Mouse (Mus musculus) CD4-positive, CD25-positive, alpha-beta regulatory T cell, adult 2 months (primary cell): Measurements from ENCODE around the gene Fam168a.
A peak's percentile ranks its signal among the peaks of the same experiment; 100 is the strongest.

ENCODE experiments used
- DNase-seq: peaks from one replicate; pipeline ENCODE4 v3.0.0-alpha.2; 2012; ENCODE audit warnings: low read depth, low spot score

Fam168a gene

DNA sequence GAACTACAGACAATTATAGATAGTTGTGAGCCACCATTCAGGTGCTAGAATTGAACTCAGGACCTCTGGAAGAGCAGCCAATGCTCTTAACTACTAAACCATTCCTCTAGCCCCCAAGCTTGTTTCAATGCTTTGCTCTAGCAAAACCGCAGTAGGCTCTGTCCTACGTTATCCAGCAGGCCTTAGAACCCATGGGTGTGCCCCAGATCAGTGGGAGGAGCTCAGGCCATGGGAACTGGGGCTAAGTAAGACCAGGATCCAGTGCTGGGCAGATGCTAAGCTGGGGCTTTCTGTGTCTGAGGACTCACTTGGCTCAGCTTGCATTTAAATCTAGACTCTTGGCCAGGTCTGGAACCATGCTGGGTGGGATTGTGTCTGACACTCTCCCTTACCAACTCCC lies 161.1 kb downstream of the Fam168a start:
- no peak for DNase-seq

DNA sequence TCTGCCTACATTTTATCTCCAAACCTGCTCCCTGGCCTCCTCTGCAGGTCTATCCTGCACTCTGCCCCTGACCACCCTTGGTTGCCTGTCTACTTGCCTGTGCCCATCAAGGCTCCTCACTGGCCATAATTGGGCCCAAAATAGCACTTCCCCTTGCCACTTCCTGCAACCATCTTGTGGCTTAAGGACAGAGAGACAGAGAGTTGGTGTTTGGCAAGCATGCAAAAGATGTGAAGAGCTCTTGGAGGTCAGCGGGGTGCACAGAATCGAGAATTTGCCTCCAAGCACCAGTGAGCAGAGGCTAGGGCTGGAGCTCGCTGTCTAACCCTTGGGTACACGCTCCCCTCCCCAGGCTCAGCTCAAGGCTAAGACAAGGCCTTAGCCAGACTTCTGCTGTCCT lies 162.1 kb downstream of the Fam168a start:
- no peak for DNase-seq

DNA sequence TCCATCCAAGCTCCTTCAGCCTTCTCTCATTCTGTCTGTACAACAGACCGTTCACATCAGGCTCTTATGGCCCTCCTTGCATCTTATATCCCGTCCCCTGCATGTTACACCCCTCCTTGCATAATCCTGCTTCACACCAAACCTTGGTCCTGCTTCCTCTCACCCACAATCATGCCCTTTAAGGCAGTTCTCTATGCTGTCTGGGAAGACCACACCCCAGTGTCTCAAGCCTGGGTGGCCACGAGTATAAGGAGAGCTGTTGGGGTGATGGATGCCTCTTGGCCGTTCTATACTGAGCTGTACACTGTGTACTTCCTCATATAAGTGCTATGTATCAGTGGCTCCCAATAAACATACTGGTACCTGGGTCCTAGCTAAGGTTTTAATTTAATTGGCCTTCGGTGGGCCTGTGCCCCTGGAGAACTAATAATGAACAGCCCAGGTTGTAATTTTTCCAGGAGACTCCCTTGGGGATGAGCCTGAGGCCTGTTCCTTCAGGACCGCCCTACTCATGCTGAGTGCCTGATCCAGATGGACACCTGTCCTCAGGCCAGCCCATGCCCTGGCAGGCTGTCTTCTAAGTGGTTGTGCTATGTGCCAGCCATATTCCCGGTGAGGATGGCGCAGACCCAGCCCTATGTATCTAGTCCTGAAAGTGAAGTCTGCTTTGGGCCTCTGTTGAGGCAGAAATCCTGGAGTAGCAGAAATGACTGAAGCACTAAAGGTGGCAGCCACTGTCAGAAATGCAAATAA lies 163.6 kb downstream of the Fam168a start:
- no peak for DNase-seq

DNA sequence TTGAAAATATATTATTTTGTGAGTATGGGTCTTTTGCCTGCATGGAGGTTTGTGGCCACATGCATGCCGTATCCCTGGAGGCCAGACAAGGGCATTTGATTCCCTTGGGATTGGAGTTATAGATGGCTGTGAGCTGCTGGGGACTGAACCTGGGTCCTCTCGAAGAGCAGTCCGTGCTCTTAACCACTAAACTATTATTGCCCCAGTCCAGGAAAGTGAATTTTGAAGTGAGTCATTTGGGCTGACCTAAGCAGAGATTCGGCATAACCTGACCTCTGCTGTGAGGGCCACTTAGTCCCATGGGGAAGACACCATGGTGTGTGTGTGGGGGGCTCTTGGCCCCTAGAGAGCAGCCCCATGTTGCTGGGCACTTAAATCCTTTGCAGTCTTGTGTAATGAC lies 164.9 kb downstream of the Fam168a start:
- no peak for DNase-seq

DNA sequence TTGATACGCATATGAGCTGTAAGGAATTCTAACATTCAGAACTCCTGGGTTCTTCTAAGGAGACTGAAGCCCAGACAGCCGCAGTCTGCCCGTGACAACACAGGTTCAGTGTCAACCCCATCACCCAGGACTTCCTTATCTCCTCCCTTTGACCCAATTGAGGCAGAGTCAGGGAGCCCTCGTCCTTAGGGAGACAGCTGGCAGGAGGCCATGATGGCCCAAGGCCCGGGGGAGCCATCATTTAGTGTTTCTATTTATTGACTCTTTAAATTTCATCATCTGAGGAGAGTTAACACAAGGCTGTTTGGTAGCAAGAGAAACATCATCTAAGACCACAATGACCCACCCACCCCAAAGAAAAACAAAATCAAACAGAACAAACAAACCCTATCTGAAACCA lies 165.5 kb downstream of the Fam168a start:
- no peak for DNase-seq

DNA sequence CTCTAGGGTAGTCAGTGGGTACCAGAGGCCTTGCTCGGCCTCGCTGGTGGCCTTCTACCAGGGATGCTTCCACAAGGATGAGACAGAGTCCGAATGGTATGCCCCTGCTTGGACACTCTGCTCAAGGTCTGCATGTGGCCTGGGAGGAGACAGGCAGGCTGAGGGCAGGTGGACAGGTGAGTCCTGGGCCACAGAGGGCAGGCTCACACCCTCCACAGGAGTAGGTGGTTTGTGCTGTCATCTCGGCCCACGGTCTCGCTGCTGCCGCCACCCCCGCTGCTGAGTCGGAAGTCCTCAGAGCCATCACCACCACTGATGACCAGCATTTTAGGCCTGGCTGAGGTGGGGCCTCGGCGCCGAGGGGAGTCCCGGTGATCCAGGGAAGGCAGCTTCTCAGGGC lies 166.8 kb downstream of the Fam168a start:
- no peak for DNase-seq

DNA sequence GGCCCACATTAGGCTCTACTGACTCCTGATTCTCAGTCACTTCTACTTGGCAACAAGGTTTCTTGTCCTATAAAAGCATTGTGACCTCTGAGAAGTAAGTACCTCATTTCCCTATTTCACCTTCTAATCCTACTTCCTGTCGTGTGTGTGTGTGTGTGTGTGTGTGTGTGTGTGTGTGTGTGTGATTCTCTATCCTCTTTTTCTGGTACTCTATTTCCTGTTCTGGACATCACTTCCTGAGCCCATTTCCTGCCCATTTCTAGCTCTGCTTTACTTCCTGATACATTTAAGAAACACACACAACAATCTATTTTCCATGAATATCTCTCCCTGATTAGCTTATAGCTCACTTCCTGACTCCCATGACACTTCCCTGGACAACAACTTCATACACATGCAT lies 169.4 kb downstream of the Fam168a start:
- no peak for DNase-seq

DNA sequence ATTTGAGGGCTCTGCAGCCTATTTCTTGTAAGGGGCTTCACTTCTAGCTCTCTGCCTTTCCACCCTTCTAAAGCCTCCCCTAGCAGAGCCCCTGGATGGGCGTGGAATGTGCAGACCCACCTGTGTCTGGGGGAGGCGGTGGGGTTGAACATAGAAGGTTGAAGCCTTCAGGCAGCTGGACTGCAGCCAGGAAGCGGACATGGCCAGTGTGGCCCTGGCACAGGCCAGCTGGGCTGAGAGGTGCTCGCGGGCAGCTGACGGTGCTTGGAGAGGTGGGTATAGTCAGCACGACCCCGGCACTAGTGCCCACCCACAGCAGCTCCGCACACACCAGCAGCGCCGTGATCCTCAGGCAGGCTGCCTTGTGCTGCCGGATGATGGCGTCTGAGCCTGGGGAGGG lies 169.9 kb downstream of the Fam168a start:
- no peak for DNase-seq

DNA sequence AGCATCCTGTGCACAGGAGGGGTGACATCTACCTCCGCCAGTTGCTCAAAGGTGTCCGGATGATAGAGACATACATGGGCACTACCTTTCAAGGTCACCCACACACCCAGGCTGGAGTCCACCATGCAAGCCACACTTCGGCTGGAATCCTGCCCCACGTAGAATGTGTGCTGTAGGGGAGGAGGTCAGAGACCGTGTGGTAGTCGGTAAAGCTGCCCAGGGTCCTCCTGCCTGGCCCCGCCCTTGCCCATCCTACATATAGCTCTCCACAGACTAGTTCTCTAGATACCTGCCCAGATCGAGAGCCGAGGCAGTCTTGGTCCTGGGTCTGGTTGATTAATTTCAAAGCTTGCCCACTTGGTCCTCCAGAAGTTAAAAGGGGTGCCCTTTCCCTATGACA lies 170.3 kb downstream of the Fam168a start:
- no peak for DNase-seq

DNA sequence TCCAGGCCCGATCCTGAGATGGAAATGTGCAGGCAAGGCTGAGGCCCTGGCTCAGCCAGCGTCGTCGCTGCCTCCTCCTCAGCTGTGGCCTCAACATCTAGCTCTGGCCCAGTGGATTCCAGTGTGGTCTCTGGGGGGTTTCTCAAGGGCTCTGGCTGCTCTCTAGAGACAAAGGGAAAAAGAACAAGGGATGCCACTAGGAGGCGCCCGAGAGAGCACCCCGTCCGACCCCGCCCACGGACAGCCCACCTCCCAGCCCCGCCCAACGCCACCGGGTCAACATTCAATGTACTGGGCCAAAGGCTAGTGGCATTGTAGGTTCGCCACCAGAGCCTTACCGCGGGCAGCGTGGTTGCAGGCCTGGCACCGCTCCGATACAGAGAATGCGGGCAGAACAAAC lies 173.2 kb downstream of the Fam168a start:
- peak; percentile 81 for DNase-seq

DNA sequence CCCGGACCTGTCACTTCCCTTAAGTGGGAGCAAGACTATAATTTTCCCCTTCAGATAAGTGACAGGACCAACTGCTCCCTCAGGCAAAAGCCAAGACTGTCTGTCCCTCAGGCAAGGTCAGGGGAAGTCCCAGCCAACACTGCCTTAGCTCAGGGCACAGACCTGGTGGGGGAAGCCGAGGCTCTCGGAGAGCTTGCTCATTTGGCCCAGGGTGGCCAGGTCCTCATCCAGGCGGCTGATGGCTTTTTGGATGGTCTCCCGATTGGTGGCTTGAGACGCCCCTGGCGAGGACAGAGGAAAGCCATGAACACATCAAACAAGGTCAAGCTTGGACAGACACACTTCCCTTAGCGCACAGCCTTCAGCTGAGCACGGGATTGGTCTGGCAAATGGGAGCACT lies 175.1 kb downstream of the Fam168a start:
- no peak for DNase-seq

DNA sequence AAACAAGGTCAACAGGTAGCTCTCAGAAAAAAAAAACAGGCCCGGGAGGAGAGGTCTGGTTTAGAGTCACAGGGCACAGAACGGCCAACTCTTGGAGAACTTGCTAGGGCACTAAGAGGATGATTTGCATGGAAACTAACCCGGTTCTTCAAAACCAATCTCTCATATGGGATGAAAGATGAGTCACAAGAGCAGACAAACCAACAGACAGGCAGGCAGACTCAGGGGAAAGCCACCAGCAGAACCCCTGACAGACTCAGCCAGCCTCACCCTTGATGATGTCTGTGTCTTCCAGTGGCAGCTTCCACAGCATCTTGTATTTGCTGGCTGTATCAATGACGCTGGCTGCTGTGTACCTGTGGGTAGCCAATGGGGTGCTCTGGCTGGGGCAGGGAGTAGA lies 175.5 kb downstream of the Fam168a start:
- no peak for DNase-seq

DNA sequence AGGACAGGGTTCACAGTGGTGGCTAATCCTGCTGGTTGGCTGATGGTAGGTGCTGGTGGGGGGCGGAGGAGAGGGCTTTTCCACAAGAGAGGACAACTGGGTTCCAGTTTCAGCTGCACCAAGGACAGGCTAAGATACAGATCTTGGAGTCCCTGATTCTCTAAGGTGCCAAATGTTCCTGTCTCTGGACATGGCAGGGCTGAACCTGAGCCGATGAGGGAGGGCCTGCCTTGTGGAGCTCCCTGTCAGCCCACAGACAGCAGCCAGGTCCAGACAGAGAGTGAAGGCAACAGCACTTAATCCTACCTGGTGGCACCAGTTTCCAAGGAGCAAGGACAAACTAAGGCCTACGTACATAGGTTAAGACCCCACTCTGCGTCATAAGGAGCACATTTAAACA lies 178.0 kb downstream of the Fam168a start:
- no peak for DNase-seq

DNA sequence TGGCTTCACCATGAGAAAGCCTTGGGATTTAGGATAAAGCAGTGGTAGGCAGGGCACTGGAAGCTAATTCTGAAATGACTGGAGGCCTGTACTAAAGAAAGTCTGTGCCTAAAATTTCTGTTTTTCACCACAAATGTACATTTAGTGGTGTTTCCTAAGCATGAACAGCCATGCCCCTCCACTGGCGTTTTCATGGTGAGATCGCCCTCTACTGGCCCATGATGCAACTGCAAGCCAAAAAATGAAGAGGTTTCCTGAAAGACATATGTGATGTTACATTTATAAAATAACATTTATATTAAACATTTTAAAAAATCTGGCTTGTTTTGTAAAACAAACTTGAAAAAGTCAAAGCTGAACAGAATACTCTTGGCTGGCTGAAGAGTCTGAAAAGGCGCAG lies 180.1 kb downstream of the Fam168a start:
- peak; percentile 76 for DNase-seq
